Mouse (Mus musculus): ENCODE results near the gene Kctd3. TPM values are rescaled to one million over a fixed set of nuclear protein-coding genes. Genes with fewer than 3 reads are reported as not detected.

Gene Kctd3
- polyA plus RNA-seq (2012) = 4.4 and 4.7 TPM in 2 replicates

- Histone ChIP-seq H3K4me3 (replicated peaks) (peak within 1 kb of the TSS; percentile 91), H3K27me3 (ENCODE audit: control insufficient read depth) (peaks cover 11% of the 10 kb centered on the region), H3K4me1 (ENCODE audit: control insufficient read depth) (peaks cover 32% of the 10 kb centered on the region), H3K36me3 (ENCODE audit: control insufficient read depth) (peaks cover 25% of the 10 kb centered on the region), H3K9me3 (ENCODE audit: control insufficient read depth, low read length) (no peaks in the 10 kb centered on the region)
- TF ChIP-seq GATA1 (IDR thresholded peaks at IDR 0.05; ENCODE audit: low read length) (no peak), TAL1 (IDR thresholded peaks at IDR 0.05; ENCODE audit: low read length) (no peak)
Observed at GRCm38 (mm10) chr1:189007239-189007979, at the start of gene Kctd3. Kctd3 (minus strand) TSS chr1:189007841.

GRCm38 (mm10) chr1:189057425-189057824 is 49.8 kb upstream of the Kctd3 start:
- no peaks in the 10 kb centered on the region for H3K4me1 ChIP-seq (ENCODE audit: control insufficient read depth)
- H3K4me3 ChIP-seq (replicated peaks) = no peak overlapping the region
- TF ChIP-seq TAL1 (IDR thresholded peaks at IDR 0.05; ENCODE audit: low read length) = no peak
- no peak for TF ChIP-seq GATA1 (IDR thresholded peaks at IDR 0.05; ENCODE audit: low read length)
- no peaks in the 10 kb centered on the region for H3K36me3 ChIP-seq (ENCODE audit: control insufficient read depth)
- no peaks in the 10 kb centered on the region for H3K27me3 ChIP-seq (ENCODE audit: control insufficient read depth)
- no peaks in the 10 kb centered on the region for H3K9me3 ChIP-seq (ENCODE audit: control insufficient read depth, low read length)

GRCm38 (mm10) chr1:189055933-189056332 is 48.3 kb upstream of the Kctd3 start:
- H3K4me3 ChIP-seq (replicated peaks) = no peak overlapping the region
- TF ChIP-seq TAL1 (IDR thresholded peaks at IDR 0.05; ENCODE audit: low read length) (no peak), GATA1 (IDR thresholded peaks at IDR 0.05; ENCODE audit: low read length) (no peak)

GRCm38 (mm10) chr1:189054941-189055551 is 47.4 kb upstream of the Kctd3 start:
- H3K27me3 ChIP-seq (ENCODE audit: control insufficient read depth) = no peaks in the 10 kb centered on the region

More at GRCm38 (mm10) chr1:189055933-189056332, 48.3 kb upstream of the Kctd3 start:
- Histone ChIP-seq H3K36me3 (ENCODE audit: control insufficient read depth) (no peaks in the 10 kb centered on the region), H3K27me3 (ENCODE audit: control insufficient read depth) (no peaks in the 10 kb centered on the region), H3K4me1 (ENCODE audit: control insufficient read depth) (no peaks in the 10 kb centered on the region), H3K9me3 (ENCODE audit: control insufficient read depth, low read length) (0 out of 2 replicates have a peak, but pooled peaks cover 2% of the 10 kb centered on the region)

GRCm38 (mm10) chr1:189054191-189054590 is 46.5 kb upstream of the Kctd3 start:
- peaks cover 2% of the 10 kb centered on the region; the same call in 1 of the 2 replicates for H3K9me3 ChIP-seq (ENCODE audit: control insufficient read depth, low read length)
- H3K27me3 ChIP-seq (ENCODE audit: control insufficient read depth) = no peaks in the 10 kb centered on the region
- no peaks in the 10 kb centered on the region for H3K4me1 ChIP-seq (ENCODE audit: control insufficient read depth)
- no peaks in the 10 kb centered on the region for H3K36me3 ChIP-seq (ENCODE audit: control insufficient read depth)
- H3K4me3 ChIP-seq (replicated peaks) = no peak overlapping the region
- TF ChIP-seq GATA1 (IDR thresholded peaks at IDR 0.05; ENCODE audit: low read length) (no peak), TAL1 (IDR thresholded peaks at IDR 0.05; ENCODE audit: low read length) (no peak)

More at GRCm38 (mm10) chr1:189054941-189055551, 47.4 kb upstream of the Kctd3 start:
- Histone ChIP-seq H3K4me1 (ENCODE audit: control insufficient read depth) (no peaks in the 10 kb centered on the region), H3K9me3 (ENCODE audit: control insufficient read depth, low read length) (0 out of 2 replicates have a peak, but pooled peaks cover 2% of the 10 kb centered on the region), H3K36me3 (ENCODE audit: control insufficient read depth) (no peaks in the 10 kb centered on the region), H3K4me3 (replicated peaks) (no peak overlapping the region)
- TF ChIP-seq GATA1 (IDR thresholded peaks at IDR 0.05; ENCODE audit: low read length) (no peak), TAL1 (IDR thresholded peaks at IDR 0.05; ENCODE audit: low read length) (no peak)

- no peaks in the 10 kb centered on the region for H3K27me3 ChIP-seq (ENCODE audit: control insufficient read depth)
- no peaks in the 10 kb centered on the region for H3K36me3 ChIP-seq (ENCODE audit: control insufficient read depth)
- TF ChIP-seq TAL1 (IDR thresholded peaks at IDR 0.05; ENCODE audit: low read length) (no peak), GATA1 (IDR thresholded peaks at IDR 0.05; ENCODE audit: low read length) (no peak)
- H3K9me3 ChIP-seq (ENCODE audit: control insufficient read depth, low read length) = peaks cover 2% of the 10 kb centered on the region; the same call in 1 of the 2 replicates
- no peak overlapping the region for H3K4me3 ChIP-seq (replicated peaks)
- no peaks in the 10 kb centered on the region for H3K4me1 ChIP-seq (ENCODE audit: control insufficient read depth)
Observed at GRCm38 (mm10) chr1:189052189-189052588, 44.5 kb upstream of the Kctd3 start.

GRCm38 (mm10) chr1:189050122-189050521 is 42.5 kb upstream of the Kctd3 start:
- no peak for TF ChIP-seq GATA1 (IDR thresholded peaks at IDR 0.05; ENCODE audit: low read length)
- TF ChIP-seq TAL1 (IDR thresholded peaks at IDR 0.05; ENCODE audit: low read length) = no peak
- peaks cover 2% of the 10 kb centered on the region; the same call in 1 of the 2 replicates for H3K9me3 ChIP-seq (ENCODE audit: control insufficient read depth, low read length)
- H3K4me1 ChIP-seq (ENCODE audit: control insufficient read depth) = no peaks in the 10 kb centered on the region

GRCm38 (mm10) chr1:189048331-189048730 is 40.7 kb upstream of the Kctd3 start:
- no peak for TF ChIP-seq GATA1 (IDR thresholded peaks at IDR 0.05; ENCODE audit: low read length)
- no peak for TF ChIP-seq TAL1 (IDR thresholded peaks at IDR 0.05; ENCODE audit: low read length)
- peaks cover 4% of the 10 kb centered on the region; the same call in 1 of the 2 replicates for H3K9me3 ChIP-seq (ENCODE audit: control insufficient read depth, low read length)
- no peak overlapping the region for H3K4me3 ChIP-seq (replicated peaks)
- H3K36me3 ChIP-seq (ENCODE audit: control insufficient read depth) = no peaks in the 10 kb centered on the region
- no peaks in the 10 kb centered on the region for H3K27me3 ChIP-seq (ENCODE audit: control insufficient read depth)
- no peaks in the 10 kb centered on the region for H3K4me1 ChIP-seq (ENCODE audit: control insufficient read depth)

More at GRCm38 (mm10) chr1:189050122-189050521, 42.5 kb upstream of the Kctd3 start:
- no peaks in the 10 kb centered on the region for H3K27me3 ChIP-seq (ENCODE audit: control insufficient read depth)
- H3K4me3 ChIP-seq (replicated peaks) = no peak overlapping the region
- no peaks in the 10 kb centered on the region for H3K36me3 ChIP-seq (ENCODE audit: control insufficient read depth)

- Histone ChIP-seq H3K9me3 (ENCODE audit: control insufficient read depth, low read length) (peaks cover 4% of the 10 kb centered on the region; the same call in 1 of the 2 replicates), H3K4me3 (replicated peaks) (no peak overlapping the region), H3K4me1 (ENCODE audit: control insufficient read depth) (no peaks in the 10 kb centered on the region), H3K27me3 (ENCODE audit: control insufficient read depth) (no peaks in the 10 kb centered on the region), H3K36me3 (ENCODE audit: control insufficient read depth) (no peaks in the 10 kb centered on the region)
- TF ChIP-seq TAL1 (IDR thresholded peaks at IDR 0.05; ENCODE audit: low read length) (no peak), GATA1 (IDR thresholded peaks at IDR 0.05; ENCODE audit: low read length) (no peak)
Observed at GRCm38 (mm10) chr1:189047918-189048317, 40.3 kb upstream of the Kctd3 start.
